Mouse (Mus musculus) G1E (cell line): ENCODE results near the gene Ipo11.

Experiments used
- CTCF ChIP-seq: IDR thresholded peaks from 2 replicates; pipeline ENCODE4 v1.5.1; 2012; ENCODE audit warnings: low read depth, low read length, inconsistent platforms, mixed read lengths
- GATA1 ChIP-seq: IDR thresholded peaks from 2 replicates; pipeline ENCODE4 v1.6.1; 2012; ENCODE audit warnings: borderline replicate concordance, low read length, inconsistent platforms, mixed read lengths
- GATA2 ChIP-seq: IDR thresholded peaks from 2 replicates; pipeline ENCODE4 v1.6.1; 2012; ENCODE audit warnings: low read depth, low read length, inconsistent platforms, borderline replicate concordance
- POLR2AphosphoS5 ChIP-seq: IDR thresholded peaks from 2 replicates; pipeline ENCODE4 v1.6.1; 2012; ENCODE audit warnings: low read depth, low read length, inconsistent platforms; ENCODE audit not compliant: insufficient replicate concordance
- TAL1 ChIP-seq: conservative IDR thresholded peaks from 2 replicates; pipeline ENCODE4 v1.6.1; 2012; ENCODE audit warnings: low read depth, low read length, inconsistent platforms, mixed read lengths

GRCm38 (mm10) chr13:106937138-106937472 lies 347 bp upstream of the Ipo11 start:
- TF ChIP-seq GATA1, result no peak
- no peak for TF ChIP-seq CTCF
- no peak for TF ChIP-seq POLR2AphosphoS5
- TF ChIP-seq TAL1, result no peak
- TF ChIP-seq GATA2, result no peak
